Mouse (Mus musculus): ENCODE data around the gene Ttc14.

DNA sequence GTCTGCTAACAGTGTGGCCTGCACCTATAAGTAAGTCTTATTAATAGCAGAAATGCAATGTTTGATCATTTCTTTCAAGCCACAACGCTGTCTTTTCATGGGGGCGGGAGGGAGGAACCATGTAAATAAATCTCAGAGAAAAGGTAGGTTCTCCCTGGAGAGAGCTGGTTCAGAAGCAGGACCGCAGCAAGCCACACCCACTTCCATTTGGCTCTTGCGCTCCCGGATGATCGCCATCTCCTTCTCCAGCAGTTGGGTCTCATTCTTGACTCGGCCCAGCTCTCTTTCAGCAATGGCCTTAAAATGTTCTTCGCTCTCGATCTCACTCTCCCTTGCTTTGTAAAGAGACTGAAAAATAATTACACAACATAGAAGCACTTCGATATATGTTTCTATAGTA is 39.2 kb downstream of the Ttc14 start:
- no peak for TF ChIP-seq GATA1 (IDR thresholded peaks at IDR 0.05; ENCODE audit: borderline replicate concordance, low read length)
- no peak for TF ChIP-seq FLI1 (IDR thresholded peaks at IDR 0.05; ENCODE audit: low read length)
